Mouse (Mus musculus) heart, adult 9 months (tissue): ENCODE results near the gene Zfp131.
"Not testable (repeated sequence)": the region's sequence is repeated elsewhere in the genome, so short reads cannot be mapped to it uniquely, and the experiment has no call there.

ENCODE experiments used
- DNase-seq, 2 experiments: peaks; one replicate each; pipeline ENCODE4 v3.0.0; 2022; ENCODE audit warnings: low spot score in 2 of 2

The Zfp131 gene

DNA sequence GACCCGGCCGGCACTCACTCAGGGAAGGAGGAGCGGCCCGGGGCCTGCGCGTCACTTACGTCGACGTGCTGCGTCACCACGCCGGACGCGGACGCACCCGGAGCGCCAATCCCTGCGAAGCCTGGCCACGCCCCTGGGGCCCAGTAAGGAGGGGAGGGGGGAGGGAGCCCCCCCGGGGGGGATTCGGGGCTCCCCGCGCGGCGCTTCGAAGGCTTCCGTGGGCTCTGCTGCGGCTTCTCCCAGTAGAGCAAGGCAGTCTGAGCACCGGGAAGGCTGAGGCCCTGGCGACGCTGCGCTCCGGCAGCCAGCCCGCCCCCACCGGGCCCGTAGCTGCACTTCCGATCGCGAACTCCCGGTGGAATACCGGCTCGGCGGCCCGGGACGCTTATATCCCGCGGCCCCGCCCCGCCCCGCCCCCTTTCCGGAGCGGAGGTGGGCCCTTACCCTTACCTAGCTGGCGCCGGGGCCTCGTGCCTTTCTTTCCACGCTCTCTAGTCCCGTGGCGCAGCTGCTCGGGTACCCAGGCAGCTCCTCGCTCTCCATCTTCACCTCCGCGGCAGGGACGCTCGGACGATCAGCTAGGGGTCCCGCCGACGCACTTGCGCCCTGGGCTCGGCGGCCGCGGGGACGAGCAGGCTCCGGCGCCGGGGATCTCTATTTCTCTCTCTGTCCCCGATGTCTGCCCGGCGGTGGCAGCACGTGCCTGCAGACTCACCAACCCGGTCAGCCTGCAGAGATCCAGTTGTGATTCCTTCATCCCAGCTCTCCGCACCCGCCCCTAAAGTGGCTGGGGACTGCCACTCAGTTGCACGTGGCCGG lies at the start of gene Zfp131:
Gene Zfp131, minus strand, starts transcription at position 129 of the 819 bp plus-strand sequence.
- DNase-seq: peak; percentile 93

DNA sequence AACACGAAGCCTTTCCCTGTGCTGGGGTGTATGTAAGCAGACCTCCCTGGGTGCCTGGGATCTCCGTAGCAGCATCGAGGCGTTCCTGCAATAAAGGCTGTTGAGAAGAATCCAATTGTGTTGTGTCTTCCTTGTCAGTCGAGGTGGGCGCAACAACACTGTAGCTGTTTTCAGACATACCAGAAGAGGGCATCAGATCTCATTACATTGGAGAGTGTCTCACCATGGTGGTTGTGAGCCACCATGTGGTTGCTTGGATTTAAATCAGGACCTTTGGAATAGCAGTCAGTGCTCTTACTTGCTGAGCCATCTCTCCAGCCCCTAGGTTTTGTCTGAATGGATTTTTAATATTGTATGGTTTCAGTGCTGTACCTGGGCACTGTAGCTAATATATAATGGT lies 49.3 kb upstream of the Zfp131 start:
- not testable (repeated sequence) for DNase-seq

DNA sequence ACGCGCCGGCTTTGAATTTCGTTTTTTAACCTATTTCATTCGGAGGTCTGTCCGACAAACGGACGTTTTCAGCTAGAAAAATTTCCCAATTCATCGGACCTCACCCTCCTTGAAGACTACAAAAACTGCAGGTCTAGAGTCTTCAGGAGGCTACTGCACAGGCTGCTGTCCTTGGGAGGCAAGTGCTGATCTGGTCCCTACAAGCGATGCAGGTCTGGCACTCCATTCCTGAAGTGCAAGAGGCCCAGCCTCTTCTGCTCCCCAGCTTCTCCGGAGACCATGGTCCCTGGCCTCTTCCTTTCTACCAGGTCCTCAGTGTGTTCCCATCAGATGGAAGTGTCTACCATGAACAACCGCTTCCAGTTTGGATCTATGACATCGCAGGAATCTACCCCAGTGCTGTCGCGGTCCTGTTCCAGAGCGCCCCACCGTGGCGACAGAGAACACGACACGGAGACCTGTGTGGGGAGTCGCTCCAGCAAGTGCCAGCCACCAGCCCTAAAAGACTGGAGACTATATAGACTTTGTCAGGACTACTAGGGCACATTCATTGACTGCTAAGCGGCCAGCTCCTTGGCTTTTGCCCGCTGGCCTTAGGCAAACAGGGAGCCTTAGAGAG lies 47.1 kb upstream of the Zfp131 start:
- not testable (repeated sequence) for DNase-seq

DNA sequence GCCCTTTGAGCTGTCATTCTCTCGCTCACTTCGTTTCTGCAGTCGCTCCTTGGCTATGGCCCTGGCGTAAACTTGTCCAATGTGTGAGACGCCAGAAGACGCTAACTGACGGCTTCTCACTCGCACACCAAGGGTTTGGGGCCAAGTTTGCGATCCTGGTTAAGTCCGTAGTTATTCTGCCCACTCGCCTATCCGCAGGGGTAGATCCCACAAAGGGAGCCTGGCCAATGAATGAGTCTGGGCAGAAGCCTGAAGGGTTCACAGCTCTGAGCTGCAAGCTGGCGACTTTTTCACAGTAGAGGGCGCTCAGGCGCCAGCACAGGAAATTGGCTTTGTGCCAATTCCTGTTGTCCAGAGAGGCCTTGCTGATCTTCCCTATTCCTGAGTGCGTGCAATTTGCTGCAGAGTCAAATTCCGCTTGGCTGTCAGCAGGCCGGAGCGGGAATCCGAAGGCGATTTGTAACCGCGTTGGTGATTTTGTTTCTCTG lies 45.7 kb upstream of the Zfp131 start:
- DNase-seq: peak; percentile 16 to 22

DNA sequence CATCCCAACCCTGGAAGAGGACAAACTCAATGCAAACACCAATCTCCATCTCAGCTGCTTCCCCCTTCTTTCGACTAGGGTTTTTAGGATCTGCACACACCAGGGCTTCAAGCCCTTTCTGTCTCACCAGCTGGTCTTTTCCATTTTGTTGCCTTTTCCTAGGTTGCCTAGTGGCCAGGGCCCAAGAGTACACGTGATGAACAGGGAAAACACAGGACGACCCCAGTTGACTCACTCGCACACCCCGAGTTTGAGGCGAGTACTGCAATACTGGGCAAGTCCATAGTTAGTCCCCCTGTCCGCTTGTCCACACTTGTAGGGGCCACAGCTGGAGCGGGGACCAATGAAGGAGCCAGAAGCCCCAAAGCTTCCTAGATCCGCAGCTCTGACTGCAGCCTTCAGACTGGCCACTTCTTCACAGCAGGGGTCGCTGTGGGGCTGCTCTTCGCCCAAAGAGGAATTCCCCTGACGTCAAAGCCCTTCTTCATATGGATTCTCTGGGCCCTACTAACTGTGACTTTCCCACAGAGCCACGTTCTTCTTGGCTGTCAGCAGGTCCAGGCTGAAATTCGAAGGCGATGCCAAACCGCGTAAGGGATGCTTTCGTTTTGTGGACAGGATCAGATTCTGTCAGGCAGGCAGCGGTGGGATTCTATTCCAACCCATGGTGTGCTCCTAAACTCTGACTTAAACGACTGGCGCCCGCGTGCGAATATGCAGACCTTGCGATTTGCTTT lies 44.8 kb upstream of the Zfp131 start, which contains the start of gene D13Ertd608e:
Gene D13Ertd608e, plus strand, starts transcription at position 687 of the 737 bp plus-strand sequence.
- not testable (repeated sequence) for DNase-seq

DNA sequence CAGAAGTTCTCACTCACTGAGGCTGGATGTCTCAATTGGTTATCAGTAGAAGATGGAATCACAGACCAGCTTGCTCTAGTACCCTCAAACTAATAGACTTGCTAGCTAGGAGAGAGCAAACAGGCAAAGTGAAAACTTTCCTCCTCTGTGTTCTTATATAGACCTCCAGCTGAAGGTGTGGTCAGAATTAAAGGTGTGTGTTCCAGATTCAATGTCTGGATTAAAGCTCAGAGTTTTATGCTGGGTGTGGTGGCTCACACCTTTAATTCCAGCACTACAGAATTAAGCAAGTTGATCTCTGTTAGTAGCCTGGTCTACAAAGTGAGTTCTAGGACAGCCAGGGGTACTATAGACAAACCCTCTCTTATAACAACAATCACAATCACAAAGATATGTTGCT lies 39.4 kb upstream of the Zfp131 start, which contains the start of gene AF067063:
Gene AF067063, minus strand, starts transcription at position 101 of the 400 bp plus-strand sequence.
- DNase-seq: not testable (repeated sequence)

DNA sequence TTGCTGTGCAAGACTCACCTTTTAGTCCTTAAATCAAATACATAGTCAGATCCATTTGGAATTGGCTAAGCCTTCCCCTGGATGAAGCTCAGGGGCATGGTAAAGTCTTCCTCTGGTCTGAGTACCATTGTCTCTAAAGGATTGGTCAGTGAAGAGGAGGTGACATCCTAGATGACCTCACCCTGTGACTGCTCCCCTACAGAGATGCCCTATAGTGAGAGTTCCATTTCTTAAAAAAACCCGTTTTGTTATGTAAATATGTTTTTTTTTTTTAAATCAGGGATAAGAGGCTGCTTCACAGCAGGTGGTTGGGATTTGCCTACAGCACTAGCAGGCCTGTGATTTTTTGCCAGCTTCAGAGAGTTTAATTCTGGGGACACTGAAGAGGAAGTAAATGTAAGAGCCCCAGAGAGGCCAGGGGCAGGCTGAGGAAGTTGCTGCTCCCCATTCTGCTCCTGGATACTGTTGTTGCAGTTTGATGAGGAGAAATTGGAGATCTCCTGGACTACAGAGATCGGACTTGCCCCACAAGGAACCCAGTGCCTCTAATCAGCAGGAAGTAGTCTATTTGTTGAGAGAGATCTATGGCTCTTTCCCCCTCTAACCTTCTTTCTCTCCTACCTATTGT lies 27.0 kb upstream of the Zfp131 start:
- no peak for DNase-seq

DNA sequence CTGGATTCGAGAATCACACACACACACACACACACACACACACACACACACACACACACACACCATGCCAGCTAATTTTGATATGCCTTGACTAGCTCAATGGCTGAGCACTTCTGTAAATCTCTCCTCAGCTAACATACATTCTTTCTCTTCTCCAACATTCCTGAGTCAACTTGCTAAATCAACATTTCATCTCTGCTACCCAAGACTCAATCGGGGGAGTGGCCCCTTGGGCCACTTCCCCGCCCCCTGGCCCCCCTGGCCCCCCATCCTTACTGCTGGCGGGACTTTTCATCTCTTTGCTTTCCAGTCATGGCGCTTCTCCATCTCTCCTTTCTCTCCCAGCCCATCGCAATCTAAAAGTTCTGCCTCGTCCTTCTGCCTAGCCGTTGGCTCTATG lies 26.1 kb upstream of the Zfp131 start:
- DNase-seq: no peak

DNA sequence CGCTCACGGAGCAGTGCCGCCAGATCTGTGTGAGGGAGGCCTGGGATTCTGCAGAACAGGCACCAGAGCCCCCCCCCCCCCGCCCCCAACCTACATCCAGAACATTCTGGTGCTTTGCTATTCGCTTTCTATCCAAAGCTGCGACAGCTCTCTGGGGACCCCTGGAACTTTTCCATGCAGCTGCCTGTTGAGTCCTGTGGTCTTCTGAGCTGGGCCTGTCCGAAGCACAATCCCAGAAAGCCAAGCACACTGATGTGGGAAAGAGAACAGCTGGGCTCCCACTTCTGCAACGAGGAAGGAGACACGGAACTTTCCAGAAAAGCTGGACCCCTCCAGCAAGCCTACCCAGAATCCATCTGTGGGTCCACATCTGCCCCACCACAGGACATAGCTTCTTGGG lies 19.3 kb upstream of the Zfp131 start:
- DNase-seq: no peak

DNA sequence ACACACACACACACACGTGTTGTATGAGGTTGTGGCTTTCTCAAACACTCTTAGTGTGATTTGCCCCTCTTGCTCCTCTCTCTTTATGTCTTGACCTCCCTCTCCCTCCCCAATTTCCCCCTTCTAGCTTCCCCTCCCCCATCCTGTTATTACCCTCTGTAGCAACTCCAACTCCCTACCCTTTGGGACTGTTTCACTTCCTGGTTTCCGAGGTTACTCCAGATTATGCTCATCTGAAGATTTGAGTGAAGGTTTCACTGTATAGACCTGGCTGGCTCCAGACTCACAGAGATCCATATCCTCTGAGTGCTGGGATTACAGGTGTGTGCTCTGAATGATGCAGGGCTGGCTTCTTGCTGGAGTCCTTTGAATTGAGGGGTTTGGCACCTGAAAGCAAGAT lies 18.2 kb upstream of the Zfp131 start:
- no peak for DNase-seq

DNA sequence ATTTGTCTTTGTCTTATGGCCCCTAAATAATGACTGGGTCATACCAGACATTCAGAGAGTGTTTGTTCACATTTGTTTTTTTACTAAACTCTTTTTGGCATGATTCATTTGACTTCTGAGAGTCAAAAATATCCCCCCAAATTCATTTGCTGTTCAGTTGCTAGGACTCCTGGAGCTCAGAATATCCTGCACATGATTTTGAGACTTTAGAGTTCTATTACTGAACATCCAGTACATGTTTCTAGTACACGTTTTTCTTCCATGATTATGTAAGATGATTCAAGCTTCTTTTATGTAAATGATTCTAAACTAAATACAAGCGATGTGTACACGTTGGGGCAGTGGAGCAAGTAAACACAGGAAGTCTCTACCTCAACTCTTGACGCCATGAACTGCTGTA lies 7.0 kb upstream of the Zfp131 start:
- no peak for DNase-seq

DNA sequence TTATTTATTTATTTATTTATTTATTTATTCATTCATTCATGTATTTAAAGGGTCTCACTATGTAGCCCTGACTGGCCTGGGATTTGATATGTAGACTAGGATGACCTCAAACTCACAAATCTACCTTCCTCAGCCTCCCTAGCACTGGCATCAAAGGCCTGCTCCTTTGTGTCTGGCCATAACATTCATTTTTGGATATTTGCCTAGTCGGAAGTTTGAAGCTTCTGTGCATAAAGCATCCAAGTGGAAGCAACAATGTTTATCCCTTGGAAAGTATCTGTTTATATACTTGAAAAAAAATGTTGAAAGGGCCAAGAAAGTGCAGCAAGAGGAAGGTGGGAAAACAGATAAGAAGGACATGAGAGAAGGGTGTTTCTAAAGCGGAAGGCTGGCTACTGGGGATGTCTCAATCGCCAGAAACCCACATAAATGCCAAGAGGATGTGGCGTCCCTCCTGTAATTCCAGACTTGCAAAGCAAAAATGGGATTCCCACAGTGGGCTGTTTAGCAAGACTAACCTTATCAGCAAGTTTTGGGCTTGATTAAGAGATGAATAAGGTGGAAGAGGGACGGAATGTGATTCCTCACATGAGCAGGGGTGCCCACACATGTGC lies 2.2 kb upstream of the Zfp131 start:
- DNase-seq: no peak

DNA sequence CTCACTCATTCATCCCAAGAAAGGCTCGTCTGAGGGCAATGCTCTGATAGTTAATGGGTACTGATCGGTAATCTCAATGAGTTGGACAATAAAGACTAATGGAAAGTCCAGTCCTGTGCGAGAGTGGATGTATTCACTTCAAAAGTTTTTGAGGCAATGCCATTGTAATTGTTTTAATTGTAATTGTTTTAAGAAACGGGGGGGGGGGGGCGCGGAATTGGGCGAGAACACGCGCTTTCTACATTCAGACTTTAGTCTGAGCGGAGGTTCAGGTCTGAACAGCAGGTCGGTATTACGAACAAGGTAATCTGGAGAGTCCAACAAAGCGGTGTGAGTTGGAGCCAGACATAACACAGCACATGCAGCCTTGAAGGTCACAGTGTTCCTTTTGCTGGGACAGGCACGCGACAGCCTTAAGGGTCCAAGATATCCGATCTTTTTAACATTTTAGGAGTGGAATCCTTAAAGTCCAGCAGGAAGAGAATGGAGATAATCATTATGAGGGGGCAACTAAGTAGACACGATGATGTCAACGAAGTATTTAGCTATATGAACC lies 969 bp upstream of the Zfp131 start:
- no peak for DNase-seq

DNA sequence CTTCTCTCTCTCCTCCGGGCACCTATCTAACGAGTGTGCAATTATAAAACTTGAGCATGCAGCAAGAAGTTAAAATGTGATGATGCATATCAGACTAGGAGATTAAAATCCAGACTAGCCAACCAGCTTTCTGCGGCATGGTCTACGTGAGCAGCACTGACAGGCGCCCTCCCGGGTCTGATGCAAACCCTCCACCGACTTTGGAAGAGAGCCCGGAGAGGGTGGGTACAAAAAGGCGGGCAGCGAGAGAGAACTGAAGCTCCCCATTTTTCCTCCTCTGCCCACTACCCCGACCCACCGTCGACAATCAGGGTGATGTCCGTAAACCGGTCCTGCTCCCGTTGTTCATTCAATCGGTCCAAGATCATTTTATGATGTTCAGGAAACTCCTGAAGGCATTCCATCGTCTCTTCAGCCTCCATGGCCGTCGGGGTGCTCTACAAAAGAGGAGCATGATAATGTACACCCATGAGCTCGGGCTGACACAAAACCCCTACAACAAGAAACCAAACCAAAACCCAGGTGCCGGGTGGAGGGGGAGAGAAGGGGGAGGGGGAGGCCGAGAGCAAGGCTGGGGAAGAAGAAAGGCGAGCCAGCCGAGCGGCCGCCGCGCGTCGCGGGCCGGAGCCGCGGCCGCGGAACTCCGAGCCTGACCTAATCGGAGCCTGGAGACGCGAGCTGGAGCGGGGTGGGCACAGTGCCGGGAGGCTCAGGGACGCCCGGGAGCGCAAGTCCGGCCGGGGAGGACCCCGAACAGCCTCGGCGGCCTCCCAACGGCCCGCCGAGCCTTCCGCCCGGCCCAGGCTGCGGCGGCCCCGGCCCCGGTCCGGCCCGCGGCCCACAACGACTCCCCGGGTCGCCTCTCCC lies 605 bp downstream of the Zfp131 start:
- DNase-seq: peak; percentile 29 to 36

DNA sequence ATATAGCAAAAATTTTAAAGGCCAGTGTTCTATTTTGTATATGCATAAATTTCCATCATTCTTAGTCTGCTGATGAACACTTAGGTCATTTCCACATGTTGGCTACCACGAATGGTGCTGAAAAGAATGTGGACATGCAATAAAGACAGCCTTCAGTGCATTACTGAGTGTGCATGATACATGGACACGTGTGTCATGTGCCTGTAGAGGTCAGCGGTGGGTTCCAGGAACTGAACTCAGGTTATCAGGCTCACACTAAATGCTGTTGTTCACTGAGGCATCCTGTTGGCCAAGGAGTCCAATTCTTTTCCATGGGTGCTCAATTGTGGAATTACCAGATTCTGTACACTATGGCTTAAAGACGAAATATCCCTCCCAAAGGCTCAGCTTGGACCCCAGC lies 7.1 kb downstream of the Zfp131 start:
- no peak for DNase-seq

DNA sequence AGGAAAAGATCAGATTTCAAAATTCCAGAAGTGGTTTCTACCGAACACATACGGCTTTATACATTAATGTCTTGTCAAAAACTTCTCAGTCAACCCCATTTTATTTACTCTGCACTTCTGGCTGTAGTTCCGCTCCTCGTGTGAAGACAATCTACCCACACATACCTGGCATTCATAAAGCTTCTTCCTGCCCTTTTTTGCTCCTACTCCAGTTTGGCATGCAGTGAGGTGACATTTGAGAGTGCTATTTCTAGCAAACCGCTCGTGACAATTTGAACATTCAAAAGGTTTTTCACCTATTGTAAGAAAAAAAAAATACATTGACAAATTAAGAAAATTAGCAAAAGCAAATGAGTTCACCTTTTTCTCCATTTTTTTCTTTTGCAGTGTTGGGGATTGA lies 22.1 kb downstream of the Zfp131 start:
- no peak for DNase-seq

DNA sequence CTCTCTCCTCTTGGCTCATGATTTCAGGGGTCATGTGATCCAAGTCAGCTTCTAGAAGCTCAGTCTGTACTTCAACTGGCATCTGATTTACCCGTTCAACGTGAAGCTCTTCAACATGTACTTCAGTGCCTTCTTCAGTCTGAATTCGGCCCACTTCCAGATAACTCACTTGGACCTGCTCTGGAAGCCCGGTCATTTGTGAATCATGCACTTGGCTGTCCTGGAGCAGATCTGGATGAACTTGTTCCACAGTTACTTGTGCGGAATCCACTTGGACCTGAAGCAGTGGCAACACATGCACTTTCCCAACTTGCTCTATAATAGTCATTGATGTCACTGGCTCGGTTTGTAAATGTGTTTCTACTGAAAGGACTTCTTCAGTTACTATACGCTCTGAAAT lies 24.2 kb downstream of the Zfp131 start:
- no peak for DNase-seq

DNA sequence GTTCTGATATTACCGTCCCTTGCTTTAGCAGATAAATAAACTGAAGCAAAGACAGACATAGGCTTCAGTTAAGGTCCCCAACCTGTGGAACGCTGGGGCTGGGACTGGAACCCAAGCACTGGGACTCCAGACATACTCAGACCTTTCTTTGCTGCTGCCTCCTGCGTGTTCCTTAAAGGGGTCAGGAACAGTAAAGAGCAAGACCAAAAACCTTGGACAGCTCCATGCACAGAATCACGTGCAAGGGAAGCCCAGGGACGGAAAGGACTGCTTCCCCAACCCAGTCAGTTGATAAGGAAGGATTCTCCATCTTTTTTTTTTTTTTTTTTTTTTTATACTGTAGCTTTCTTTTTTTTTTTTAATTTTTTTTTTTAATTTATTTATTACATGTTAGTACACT lies 33.9 kb downstream of the Zfp131 start:
- DNase-seq: no peak

DNA sequence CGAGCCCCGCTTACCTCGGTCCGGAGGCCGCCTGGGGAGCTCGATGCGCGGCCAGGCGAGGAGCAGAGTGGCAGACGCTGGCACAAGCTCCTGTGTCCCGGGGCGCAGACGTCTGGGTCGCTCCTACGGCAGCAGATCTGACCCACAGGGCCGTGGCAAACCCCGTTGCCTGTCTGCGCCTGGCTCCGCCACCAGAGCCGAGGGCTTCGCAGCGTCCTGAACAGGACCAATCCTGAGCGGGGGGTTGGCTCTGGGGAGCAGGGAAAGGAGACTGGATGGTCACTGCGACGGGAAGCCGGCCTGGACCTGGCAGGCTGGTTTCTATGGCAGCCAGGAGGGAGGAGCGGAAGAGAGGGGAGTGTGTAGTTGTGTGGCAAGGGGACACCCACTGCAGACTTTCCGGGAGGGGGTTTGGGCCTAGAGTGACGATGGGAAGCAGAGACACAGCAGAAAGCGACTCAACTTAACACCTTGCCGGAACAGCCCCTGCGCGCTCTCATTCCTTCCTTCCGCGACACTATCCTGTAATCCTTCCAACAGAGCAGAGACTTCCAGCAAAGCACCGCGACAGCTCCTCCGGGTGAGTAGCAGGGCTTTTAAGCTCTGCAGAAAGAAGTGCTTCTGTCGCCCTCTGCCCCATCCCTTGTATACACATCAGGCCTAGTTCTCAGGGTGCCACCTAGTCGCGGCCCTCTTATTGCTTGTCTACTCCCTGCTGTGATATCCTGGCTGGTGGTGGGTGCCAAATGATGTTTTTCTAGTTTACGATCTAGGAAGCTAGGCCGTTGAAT lies 34.8 kb downstream of the Zfp131 start, which contains the start of gene Nim1k:
Gene Nim1k, minus strand, starts transcription at position 202 of the 791 bp plus-strand sequence.
- peak; percentile 86 to 88 for DNase-seq
